Mouse (Mus musculus): ENCODE measurements around the gene Slc6a19. TPM values are rescaled to one million over a fixed set of nuclear protein-coding genes. Genes with fewer than 3 reads are reported as not detected.

Gene Slc6a19
- total RNA-seq, 4 experiments from 2014 or later, result 0.09 to 0.70 (median 0.35) TPM; not detected in 1

DNA sequence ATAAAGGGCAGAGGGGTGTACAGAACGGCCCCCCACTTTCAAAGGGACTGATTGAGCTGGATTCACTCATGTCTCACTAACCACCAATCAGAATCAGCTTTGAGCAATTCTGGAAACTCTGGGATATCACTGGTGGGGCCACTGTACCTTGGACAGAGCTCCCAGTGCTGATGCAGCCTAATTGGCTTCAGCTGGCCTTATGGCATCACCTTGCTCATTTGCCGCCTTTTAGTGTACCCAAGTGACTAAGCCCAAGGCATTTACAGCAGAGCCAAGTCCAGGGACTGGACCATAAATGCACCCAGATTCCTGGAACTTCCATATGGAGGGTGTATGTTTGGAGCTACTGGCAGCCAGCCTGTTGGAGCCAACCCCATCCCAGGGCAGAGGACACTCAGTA, 45.7 kb downstream of the Slc6a19 start:
- no peak for DNase-seq

GRCm38 (mm10) chr13:73654976-73655375, 49.7 kb downstream of the Slc6a19 start:
- DNase-seq, result peak; percentile 42

GRCm38 (mm10) chr13:73653266-73653665, 51.4 kb downstream of the Slc6a19 start:
- DNase-seq, result no peak

DNA sequence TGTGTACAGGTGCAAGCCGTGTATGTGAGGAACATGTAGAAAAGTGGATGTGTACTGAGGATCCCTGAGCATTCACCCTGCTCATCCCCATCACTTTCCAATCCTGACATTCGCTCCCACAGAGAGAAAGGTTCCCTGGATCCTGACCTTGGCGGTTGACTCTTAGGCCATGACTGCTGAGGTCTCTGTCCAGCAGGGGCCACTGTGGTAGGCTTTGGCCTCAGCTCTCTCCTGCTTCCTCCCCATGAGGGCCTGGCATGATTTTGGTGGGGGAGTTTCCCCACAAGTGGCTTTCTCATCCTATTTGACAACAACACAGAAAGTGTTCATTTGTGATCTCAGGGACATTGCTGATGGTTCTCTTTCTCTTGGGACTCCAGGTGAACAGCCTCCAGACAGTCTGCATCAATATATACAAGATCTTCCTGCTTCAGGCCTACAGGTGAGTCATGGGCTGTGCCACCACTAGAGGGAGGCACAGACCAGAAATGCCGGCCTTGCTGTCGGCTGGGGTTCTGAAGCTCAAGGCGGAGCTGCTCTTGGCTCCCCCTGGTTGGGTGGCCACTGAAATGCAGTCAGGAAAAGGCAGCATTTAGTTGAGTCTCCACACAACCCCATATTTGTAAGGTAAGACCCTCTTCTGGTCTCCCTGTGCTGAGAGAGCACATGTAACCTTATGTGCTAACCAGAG, 58.1 kb downstream of the Slc6a19 start:
- DNase-seq, result peak; percentile 31

- DNase-seq, result no peak
These were observed 63.4 kb downstream of the Slc6a19 start for GRCm38 (mm10) chr13:73641296-73641695.

DNA sequence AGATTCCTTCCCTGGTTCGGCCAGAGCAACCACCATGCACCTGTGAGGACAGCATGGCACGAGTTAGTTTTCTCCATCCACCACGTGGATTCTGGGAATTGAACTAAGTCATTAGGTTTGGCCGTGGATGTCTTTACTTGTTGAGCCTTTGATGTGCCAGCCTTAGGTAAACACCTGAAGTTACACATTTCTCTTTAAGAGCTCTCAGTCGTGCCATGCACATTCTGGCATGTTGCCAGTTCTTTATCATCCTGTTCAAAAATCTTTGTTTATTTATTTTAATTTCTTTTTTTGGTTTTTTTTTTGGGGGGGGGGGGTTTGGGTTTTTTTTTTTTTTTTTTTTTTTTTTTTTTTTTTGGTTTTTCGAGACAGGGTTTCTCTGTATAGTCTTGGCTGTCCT, 66.8 kb downstream of the Slc6a19 start:
- DNase-seq, result no peak

GRCm38 (mm10) chr13:73631837-73632236, 72.8 kb downstream of the Slc6a19 start:
- DNase-seq, result no peak

Other genes with a start within 250 kb of the Slc6a19 start
- gene Lpcat1, start 237.7 kb downstream of the Slc6a19 start, total RNA-seq (2022), result 10 to 100 TPM; 16.2 to 26.5 (median 20.5) TPM
- under 1 TPM in 1 of 4 experiments, not detected in 3; 0.15 TPM for gene Slc6a3, start 168.1 kb downstream of the Slc6a19 start, total RNA-seq (2022)
- 100 to 1,000 TPM; 157 to 197 (median 166) TPM for gene Clptm1l, start 100.9 kb downstream of the Slc6a19 start, total RNA-seq (2022)
- gene Tert, start 78.0 kb downstream of the Slc6a19 start, total RNA-seq (2022), result 10 to 100 TPM in 3 of 4 experiments, 1 to 10 TPM in 1; 8.7 to 18.7 (median 12.3) TPM
- gene Slc6a18, start 26.8 kb downstream of the Slc6a19 start, total RNA-seq (2022), result not detected
- 10 to 100 TPM; 42.4 to 95.1 (median 62.1) TPM for gene Slc12a7, start 28.2 kb upstream of the Slc6a19 start, total RNA-seq (2022)
- 1 to 10 TPM; 2.5 to 3.7 (median 2.7) TPM for gene Nkd2, start 142.8 kb upstream of the Slc6a19 start, total RNA-seq (2022)
- gene Trip13, start 232.9 kb upstream of the Slc6a19 start, total RNA-seq (2022), result 1 to 10 TPM in 3 of 4 experiments, under 1 TPM in 1; 0.87 to 1.6 (median 1.2) TPM
- 10 to 100 TPM; 29.7 to 53.5 (median 41.0) TPM for gene Brd9, start 232.9 kb upstream of the Slc6a19 start, total RNA-seq (2022)

All from adrenal gland, adult 8-10 months (tissue).